Mouse (Mus musculus): Measurements from ENCODE around the gene Bloc1s5. TPM values are rescaled to one million over a fixed set of nuclear protein-coding genes. Genes with fewer than 3 reads are reported as not detected.
"Not testable (repeated sequence)": the region's sequence is repeated elsewhere in the genome, so short reads cannot be mapped to it uniquely, and the experiment has no call there.

The Bloc1s5 gene
- polyA plus RNA-seq (2014; fragmentation: Nextera tagmentation; extraction: Ambion mirVana), result 16.3 and 18.8 TPM in 2 replicates

DNA sequence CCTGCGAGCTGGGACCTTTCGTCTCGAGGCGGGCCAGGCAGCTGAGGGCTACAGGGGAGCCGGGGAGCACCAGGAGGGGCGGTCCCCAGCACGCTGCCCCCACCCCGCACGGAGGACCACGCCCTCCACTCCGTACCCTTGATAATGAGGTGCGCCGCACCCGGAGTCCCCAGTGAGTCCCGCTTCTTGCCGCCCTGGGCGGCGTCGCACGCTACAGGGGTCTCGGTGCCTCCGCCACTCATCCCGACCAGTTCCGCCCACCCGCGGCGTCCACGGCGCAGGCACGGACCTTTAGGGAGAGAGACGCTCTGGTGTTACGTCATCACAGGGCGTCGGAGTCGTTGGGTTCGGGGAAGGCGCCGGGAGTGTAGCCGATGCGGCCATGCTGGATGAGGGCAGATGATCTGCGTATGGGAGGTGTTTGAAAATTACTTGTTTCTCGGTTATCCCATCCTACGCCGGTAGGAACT lies at the start of gene Bloc1s5:
TSS of gene Bloc1s5 (minus strand) at position 310 of the 470 bp plus-strand sequence.
- WGBS, result under 1% methylated on average over 44 of the region's 44 CpGs
- H3K9me3 ChIP-seq (ENCODE audit: control insufficient read depth, low read length), result no peaks in the 10 kb centered on the region
- H3K36me3 ChIP-seq (ENCODE audit: control insufficient read depth, insufficient read depth, low read length), result no peaks in the 10 kb centered on the region; the same call in 1 of the 2 replicates
- peak within 1 kb of the TSS; percentile 72 for H3K4me2 ChIP-seq (replicated peaks; ENCODE audit: low read depth, low read length)
- H3K4me1 ChIP-seq (ENCODE audit: control insufficient read depth, insufficient read depth, low read length), result 0 out of 2 replicates have a peak, but pooled peaks cover 5% of the 10 kb centered on the region
- H3K4me3 ChIP-seq (ENCODE audit: low read length), result peak within 1 kb of the TSS; percentile 86
- ATAC-seq (ENCODE audit: low FRiP score, low TSS enrichment), result peak; percentile 97
- peak within 1 kb of the TSS; percentile 76 for H3K9ac ChIP-seq (ENCODE audit: low read depth, low read length)
- no peaks in the 10 kb centered on the region for H3K27me3 ChIP-seq (ENCODE audit: control insufficient read depth, insufficient read depth, low read length)
- peak within 1 kb of the TSS; percentile 62 for H3K27ac ChIP-seq (ENCODE audit: low read depth, low read length)

DNA sequence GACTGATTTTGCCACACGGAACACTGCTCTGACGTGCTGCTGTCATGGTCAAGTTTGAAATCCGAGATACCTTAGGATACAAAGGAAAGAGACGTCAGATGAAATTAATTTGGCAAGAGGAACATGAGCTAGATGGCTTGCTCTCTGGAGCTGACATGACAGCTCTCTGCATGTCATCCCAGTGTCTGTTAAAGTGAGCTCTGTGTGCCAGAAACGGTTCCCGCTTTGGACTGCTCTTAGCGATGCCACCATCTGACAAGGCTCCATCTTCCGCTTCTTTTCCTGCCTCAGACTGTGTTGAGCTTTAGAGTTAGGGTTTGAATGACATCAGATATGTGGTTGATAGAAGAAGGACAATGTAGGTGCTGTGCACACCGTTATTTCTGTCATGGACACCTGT lies 37.4 kb upstream of the Bloc1s5 start:
- Histone ChIP-seq H3K27ac (ENCODE audit: low read depth, low read length) (no peak overlapping the region), H3K9ac (ENCODE audit: low read depth, low read length) (no peak overlapping the region), H3K4me1 (ENCODE audit: control insufficient read depth, insufficient read depth, low read length) (no peaks in the 10 kb centered on the region), H3K4me3 (ENCODE audit: low read length) (no peak overlapping the region), H3K9me3 (ENCODE audit: control insufficient read depth, low read length) (no peaks in the 10 kb centered on the region), H3K36me3 (ENCODE audit: control insufficient read depth, insufficient read depth, low read length) (no peaks in the 10 kb centered on the region), H3K27me3 (ENCODE audit: control insufficient read depth, insufficient read depth, low read length) (no peaks in the 10 kb centered on the region), H3K4me2 (replicated peaks; ENCODE audit: low read depth, low read length) (no peak overlapping the region)
- 83% methylated on average over 9 of the region's 9 CpGs for WGBS
- ATAC-seq (ENCODE audit: low FRiP score, low TSS enrichment), result no peak

DNA sequence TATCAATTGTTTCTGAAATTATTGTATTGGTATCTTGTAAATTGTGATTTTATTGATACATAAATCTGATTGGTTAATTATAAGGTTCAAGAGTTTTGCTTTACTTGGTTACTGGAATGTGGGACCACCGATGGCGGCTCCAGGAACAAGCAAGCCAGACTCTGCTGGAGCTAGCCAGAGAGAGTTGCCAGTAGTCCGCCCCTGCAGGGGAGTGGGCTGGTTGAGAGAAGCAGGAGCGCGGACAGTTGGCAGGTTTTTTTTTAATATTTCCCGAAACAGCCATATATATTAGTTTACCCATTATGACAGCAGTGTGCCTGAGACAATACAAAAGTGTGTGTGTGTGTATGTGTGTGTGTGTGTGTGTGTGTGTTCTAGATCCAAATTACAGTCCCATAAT lies 36.5 kb upstream of the Bloc1s5 start:
- H3K27ac ChIP-seq (ENCODE audit: low read depth, low read length); H3K4me1 ChIP-seq (ENCODE audit: control insufficient read depth, insufficient read depth, low read length); H3K4me3 ChIP-seq (ENCODE audit: low read length); H3K9me3 ChIP-seq (ENCODE audit: control insufficient read depth, low read length); H3K27me3 ChIP-seq (ENCODE audit: control insufficient read depth, insufficient read depth, low read length); H3K36me3 ChIP-seq (ENCODE audit: control insufficient read depth, insufficient read depth, low read length); H3K4me2 ChIP-seq (replicated peaks; ENCODE audit: low read depth, low read length); ATAC-seq (ENCODE audit: low FRiP score, low TSS enrichment); H3K9ac ChIP-seq (ENCODE audit: low read depth, low read length): not testable (repeated sequence)
- WGBS, result 91% methylated on average over 6 of the region's 6 CpGs

DNA sequence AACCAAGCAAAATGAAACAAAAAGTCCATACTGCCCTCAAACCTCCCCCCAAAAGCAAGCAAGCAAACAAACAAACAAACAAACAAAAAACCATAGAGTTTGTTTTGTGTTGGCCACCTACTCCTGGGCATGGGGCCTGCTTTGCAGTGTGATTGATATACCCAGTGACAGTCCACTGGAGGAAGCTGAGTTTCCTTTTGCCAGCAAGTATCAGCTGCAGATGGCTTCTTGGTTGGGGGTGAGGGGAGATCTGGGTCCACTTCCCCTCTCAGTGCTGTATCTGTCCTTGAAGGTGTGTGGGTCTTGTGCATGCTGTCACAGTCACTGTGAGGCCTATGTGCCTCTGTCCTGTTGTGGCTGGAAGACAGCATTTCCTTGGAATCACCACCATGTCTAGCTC lies 35.1 kb upstream of the Bloc1s5 start:
- ATAC-seq (ENCODE audit: low FRiP score, low TSS enrichment), result no peak
- Histone ChIP-seq H3K27ac (ENCODE audit: low read depth, low read length) (no peak overlapping the region), H3K36me3 (ENCODE audit: control insufficient read depth, insufficient read depth, low read length) (no peaks in the 10 kb centered on the region), H3K4me1 (ENCODE audit: control insufficient read depth, insufficient read depth, low read length) (no peaks in the 10 kb centered on the region), H3K27me3 (ENCODE audit: control insufficient read depth, insufficient read depth, low read length) (no peaks in the 10 kb centered on the region), H3K9me3 (ENCODE audit: control insufficient read depth, low read length) (no peaks in the 10 kb centered on the region), H3K4me3 (ENCODE audit: low read length) (no peak overlapping the region), H3K4me2 (replicated peaks; ENCODE audit: low read depth, low read length) (no peak overlapping the region), H3K9ac (ENCODE audit: low read depth, low read length) (no peak overlapping the region)

DNA sequence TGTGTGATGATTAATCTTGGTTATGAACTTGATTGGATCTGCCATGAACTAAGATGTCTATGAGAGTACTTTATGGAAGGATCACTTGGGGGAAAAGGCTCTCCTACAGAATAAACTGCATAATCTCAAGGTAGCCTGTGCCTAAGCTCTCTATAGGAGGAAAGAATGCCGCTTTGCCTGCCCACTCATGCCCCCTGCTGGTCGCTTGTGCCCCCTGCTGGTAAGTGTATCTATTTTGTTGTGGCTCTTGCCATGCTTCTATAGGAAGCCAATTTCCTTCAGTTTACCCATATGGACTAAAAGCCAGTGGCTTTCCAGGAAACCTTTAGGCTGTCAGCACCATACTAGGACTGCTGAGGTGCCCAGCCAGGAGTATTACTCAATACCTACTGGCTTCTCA lies 33.6 kb upstream of the Bloc1s5 start:
- Histone ChIP-seq H3K4me3 (ENCODE audit: low read length) (no peak overlapping the region), H3K4me2 (replicated peaks; ENCODE audit: low read depth, low read length) (no peak overlapping the region), H3K27ac (ENCODE audit: low read depth, low read length) (no peak overlapping the region), H3K9ac (ENCODE audit: low read depth, low read length) (no peak overlapping the region), H3K27me3 (ENCODE audit: control insufficient read depth, insufficient read depth, low read length) (no peaks in the 10 kb centered on the region), H3K36me3 (ENCODE audit: control insufficient read depth, insufficient read depth, low read length) (no peaks in the 10 kb centered on the region), H3K4me1 (ENCODE audit: control insufficient read depth, insufficient read depth, low read length) (no peaks in the 10 kb centered on the region), H3K9me3 (ENCODE audit: control insufficient read depth, low read length) (no peaks in the 10 kb centered on the region)
- WGBS, result 36% methylated on average over 2 of the region's 2 CpGs
- ATAC-seq (ENCODE audit: low FRiP score, low TSS enrichment), result no peak

DNA sequence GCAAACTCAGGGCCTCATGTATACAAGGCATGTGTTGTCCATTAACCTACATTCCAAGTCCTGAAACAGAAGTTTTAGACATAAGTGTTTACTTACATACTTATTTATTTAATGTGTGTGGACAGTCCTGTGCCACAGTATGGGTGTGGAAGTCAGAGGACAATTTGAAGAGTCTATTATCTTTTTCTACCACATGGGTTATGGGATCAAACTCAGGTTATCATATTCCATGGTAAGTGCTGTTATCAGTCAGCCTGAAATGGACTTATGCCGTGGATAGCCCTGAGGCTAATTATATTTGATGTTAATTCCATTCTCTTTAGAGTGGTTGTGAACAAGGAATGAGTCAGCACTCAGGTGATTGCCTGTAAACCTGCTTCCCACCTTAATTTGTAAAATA lies 29.8 kb upstream of the Bloc1s5 start:
- Histone ChIP-seq H3K4me2 (replicated peaks; ENCODE audit: low read depth, low read length) (no peak overlapping the region), H3K27me3 (ENCODE audit: control insufficient read depth, insufficient read depth, low read length) (no peaks in the 10 kb centered on the region), H3K27ac (ENCODE audit: low read depth, low read length) (no peak overlapping the region), H3K36me3 (ENCODE audit: control insufficient read depth, insufficient read depth, low read length) (no peaks in the 10 kb centered on the region), H3K4me1 (ENCODE audit: control insufficient read depth, insufficient read depth, low read length) (no peaks in the 10 kb centered on the region), H3K4me3 (ENCODE audit: low read length) (no peak overlapping the region), H3K9me3 (ENCODE audit: control insufficient read depth, low read length) (no peaks in the 10 kb centered on the region), H3K9ac (ENCODE audit: low read depth, low read length) (no peak overlapping the region)
- ATAC-seq (ENCODE audit: low FRiP score, low TSS enrichment), result no peak
- WGBS, result 64% methylated on average over 1 of the region's 1 CpGs

DNA sequence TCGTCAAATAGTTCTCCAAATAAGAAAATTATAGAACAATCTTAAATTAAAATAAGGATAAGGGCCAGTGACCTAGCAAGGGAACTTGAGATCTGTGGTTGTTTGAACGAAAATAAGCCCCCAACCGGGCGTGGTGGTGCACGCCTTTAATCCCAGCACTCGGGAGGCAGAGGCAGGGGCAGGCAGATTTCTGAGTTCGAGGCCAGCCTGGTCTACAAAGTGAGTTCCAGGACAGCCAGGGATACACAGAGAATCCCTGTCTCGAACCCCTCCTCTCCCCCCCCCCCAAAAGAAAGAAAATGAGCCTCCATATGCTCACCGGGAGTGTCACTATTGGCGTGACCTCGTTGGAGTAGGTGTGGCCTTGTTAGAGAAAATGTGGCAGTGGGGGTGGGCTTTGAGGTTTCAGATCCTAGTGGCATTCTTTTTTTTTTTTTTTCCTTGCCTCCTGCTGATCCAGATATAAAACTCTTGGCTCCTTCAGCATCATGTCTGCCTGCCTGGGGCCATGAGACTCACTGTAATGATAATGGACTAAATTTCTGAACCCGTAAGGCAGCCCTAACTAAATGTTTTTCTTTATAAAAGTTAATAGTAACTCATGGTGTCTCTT lies 24.7 kb upstream of the Bloc1s5 start:
- H3K4me2 ChIP-seq (replicated peaks; ENCODE audit: low read depth, low read length), result no peak overlapping the region
- H3K9ac ChIP-seq (ENCODE audit: low read depth, low read length), result no peak overlapping the region
- peaks cover 14% of the 10 kb centered on the region for H3K36me3 ChIP-seq (ENCODE audit: control insufficient read depth, insufficient read depth, low read length)
- 0 out of 2 replicates have a peak, but pooled peaks cover 8% of the 10 kb centered on the region for H3K4me1 ChIP-seq (ENCODE audit: control insufficient read depth, insufficient read depth, low read length)
- no peak for ATAC-seq (ENCODE audit: low FRiP score, low TSS enrichment)
- H3K27ac ChIP-seq (ENCODE audit: low read depth, low read length), result no peak overlapping the region
- 88% methylated on average over 12 of the region's 12 CpGs for WGBS
- H3K27me3 ChIP-seq (ENCODE audit: control insufficient read depth, insufficient read depth, low read length), result no peaks in the 10 kb centered on the region
- no peaks in the 10 kb centered on the region for H3K9me3 ChIP-seq (ENCODE audit: control insufficient read depth, low read length)
- H3K4me3 ChIP-seq (ENCODE audit: low read length), result no peak overlapping the region

DNA sequence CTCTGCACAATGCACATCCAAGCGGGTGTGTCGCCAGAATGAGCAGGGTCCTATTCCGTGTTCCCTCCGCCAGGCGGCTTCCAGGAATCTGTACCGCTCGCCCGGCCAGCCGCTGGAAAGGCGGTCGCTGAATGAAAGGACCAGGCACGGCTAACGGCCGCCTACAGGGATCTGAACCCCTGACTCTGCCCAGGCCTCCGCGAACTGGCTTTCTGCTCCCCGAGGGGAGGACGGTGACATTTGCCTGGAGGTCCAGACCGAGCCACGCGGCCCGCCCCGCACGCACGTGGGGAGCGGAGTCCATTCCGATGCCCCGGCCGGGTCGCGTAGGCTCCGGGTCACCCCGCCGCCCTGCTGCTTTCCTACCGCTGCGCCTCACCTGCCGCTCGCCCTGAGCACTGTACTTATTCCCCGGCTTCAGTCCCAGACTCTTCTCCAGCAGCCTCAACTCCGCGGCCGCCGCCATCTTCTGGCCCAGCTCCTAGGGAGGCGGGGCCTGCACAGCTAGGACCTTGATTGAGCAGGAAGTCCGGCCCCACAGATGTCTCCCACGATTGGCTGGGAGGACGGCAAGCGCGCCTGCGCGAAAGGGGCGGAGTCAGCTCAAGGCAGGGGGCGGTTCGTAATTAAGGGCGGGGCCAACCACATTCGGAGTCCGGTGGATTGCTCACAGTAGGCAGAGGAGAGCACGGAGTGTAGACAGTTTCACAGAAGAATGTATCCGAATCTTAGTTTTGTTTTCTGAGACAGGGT lies 23.8 kb upstream of the Bloc1s5 start, which contains the start of gene Eef1e1:
TSS of gene Eef1e1 (minus strand) at position 531 of the 753 bp plus-strand sequence.
- peak; percentile 100 for ATAC-seq (ENCODE audit: low FRiP score, low TSS enrichment)
- no peaks in the 10 kb centered on the region for H3K27me3 ChIP-seq (ENCODE audit: control insufficient read depth, insufficient read depth, low read length)
- H3K4me3 ChIP-seq (ENCODE audit: low read length), result peak within 1 kb of the TSS; percentile 64
- peak within 1 kb of the TSS; percentile 54 for H3K4me2 ChIP-seq (replicated peaks; ENCODE audit: low read depth, low read length)
- no peaks in the 10 kb centered on the region for H3K9me3 ChIP-seq (ENCODE audit: control insufficient read depth, low read length)
- peak within 1 kb of the TSS; percentile 69 for H3K27ac ChIP-seq (ENCODE audit: low read depth, low read length)
- H3K4me1 ChIP-seq (ENCODE audit: control insufficient read depth, insufficient read depth, low read length), result 0 out of 2 replicates have a peak, but pooled peaks cover 8% of the 10 kb centered on the region
- peaks cover 24% of the 10 kb centered on the region for H3K36me3 ChIP-seq (ENCODE audit: control insufficient read depth, insufficient read depth, low read length)
- WGBS, result under 1% methylated on average over 51 of the region's 59 CpGs
- peak within 1 kb of the TSS; percentile 83 for H3K9ac ChIP-seq (ENCODE audit: low read depth, low read length)

DNA sequence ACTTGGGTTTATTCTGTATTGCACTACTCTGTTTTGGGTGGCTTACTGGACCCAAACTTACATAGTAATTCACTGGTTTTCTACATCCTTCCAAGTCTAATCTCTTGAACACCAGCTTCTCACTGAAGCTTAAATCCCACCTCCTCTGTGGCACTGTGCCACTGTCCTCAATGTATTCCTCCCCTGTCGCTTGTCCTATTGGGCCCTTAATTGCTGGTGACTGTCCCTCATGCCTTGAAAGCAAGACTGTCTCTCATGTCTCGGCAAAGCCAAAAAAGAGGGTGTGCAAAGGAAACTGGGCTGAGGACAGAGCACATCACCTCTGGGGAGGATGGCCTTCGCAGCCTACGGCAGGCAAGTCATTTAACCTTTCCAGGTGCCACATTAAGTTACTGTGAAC lies 23.0 kb upstream of the Bloc1s5 start:
- ATAC-seq (ENCODE audit: low FRiP score, low TSS enrichment), result no peak
- Histone ChIP-seq H3K4me1 (ENCODE audit: control insufficient read depth, insufficient read depth, low read length) (0 out of 2 replicates have a peak, but pooled peaks cover 8% of the 10 kb centered on the region), H3K4me2 (replicated peaks; ENCODE audit: low read depth, low read length) (peak overlapping the region; percentile 54), H3K4me3 (ENCODE audit: low read length) (peak overlapping the region; percentile 64), H3K27me3 (ENCODE audit: control insufficient read depth, insufficient read depth, low read length) (no peaks in the 10 kb centered on the region), H3K9me3 (ENCODE audit: control insufficient read depth, low read length) (no peaks in the 10 kb centered on the region), H3K9ac (ENCODE audit: low read depth, low read length) (peak overlapping the region; percentile 83), H3K27ac (ENCODE audit: low read depth, low read length) (no peak overlapping the region), H3K36me3 (ENCODE audit: control insufficient read depth, insufficient read depth, low read length) (peaks cover 32% of the 10 kb centered on the region)
- WGBS, result 22% methylated on average over 4 of the region's 4 CpGs
